In the genomic region with DNA sequence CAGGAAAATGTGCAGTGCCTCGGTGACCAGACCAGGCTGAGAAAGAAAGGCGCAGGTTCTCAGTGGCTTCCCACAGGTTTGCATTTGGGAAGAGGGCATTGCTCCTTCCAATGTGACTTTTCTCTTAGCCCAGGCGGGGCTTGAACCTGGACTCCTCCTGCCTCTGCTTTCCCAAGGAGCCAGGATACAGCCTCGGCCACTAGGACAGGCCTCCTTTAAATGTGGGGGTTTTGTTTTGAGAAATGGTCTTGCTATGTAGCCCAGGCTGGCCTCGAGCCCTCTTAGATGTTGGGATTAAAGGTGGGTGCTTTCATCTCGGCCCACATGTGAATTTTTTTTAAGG, we compare ENCODE assay signal across 8 mouse cellular contexts. TPM values are rescaled to one million over a fixed set of nuclear protein-coding genes. Genes with fewer than 3 reads are reported as not detected.
DNase-seq lines count a peak whose midpoint lies in the region; ATAC-seq and TF ChIP-seq lines count a peak whose summit lies in the region.

No protein-coding gene starts in this region.

- peak overlapping the region; percentile 90 for H3K9ac ChIP-seq in lung, embryonic 16.5 days (ENCODE audit: low read length)
- H3K9ac ChIP-seq in limb, embryonic 11.5 days (ENCODE audit: low read length): peak overlapping the region; percentile 93

- H3K4me1 ChIP-seq in lung, embryonic 16.5 days (replicated peaks; ENCODE audit: control insufficient read depth, insufficient read depth, low read length): peaks cover 11% of the 10 kb centered on the region
- peaks cover 46% of the 10 kb centered on the region for H3K4me1 ChIP-seq in erythroblast, embryonic 14.5 days (ENCODE audit: control insufficient read depth)
- peaks cover 6% of the 10 kb centered on the region for H3K4me1 ChIP-seq in limb, embryonic 11.5 days (ENCODE audit: control insufficient read depth, insufficient read depth, low read length)
- no peaks in the 10 kb centered on the region for H3K4me1 ChIP-seq in olfactory bulb, adult 2 months (ENCODE audit: control insufficient read depth, insufficient read depth, low read length)

- no peak for TF ChIP-seq CTCF in olfactory bulb, adult 2 months (IDR thresholded peaks at IDR 0.05; ENCODE audit: insufficient read depth, low read depth, low read length)

- ATAC-seq in lung, embryonic 16.5 days (ENCODE audit: low read depth): no peak; the same call in 1 of the 2 replicates
- no peak for ATAC-seq in limb, embryonic 11.5 days (ENCODE audit: insufficient number of reproducible peaks, low FRiP score, low TSS enrichment, low read depth)
- no peak for ATAC-seq in activated CD4-positive, CD25-positive, alpha-beta regulatory T cell, adult 4 months

- no peaks in the 10 kb centered on the region for H3K27me3 ChIP-seq in lung, embryonic 16.5 days (ENCODE audit: control insufficient read depth, insufficient read depth, low read depth, low read length)
- no peaks in the 10 kb centered on the region for H3K27me3 ChIP-seq in erythroblast, embryonic 14.5 days (ENCODE audit: control insufficient read depth)
- no peaks in the 10 kb centered on the region for H3K27me3 ChIP-seq in limb, embryonic 11.5 days (ENCODE audit: control insufficient read depth, insufficient read depth, low read length)

- peak overlapping the region; percentile 91 for H3K4me3 ChIP-seq in lung, embryonic 16.5 days (ENCODE audit: low read length)
- peak overlapping the region; percentile 77 for H3K4me3 ChIP-seq in erythroblast, embryonic 14.5 days (replicated peaks)
- H3K4me3 ChIP-seq in limb, embryonic 11.5 days (ENCODE audit: low read depth, low read length): peak overlapping the region; percentile 85
- peak overlapping the region; percentile 83 for H3K4me3 ChIP-seq in olfactory bulb, adult 2 months (ENCODE audit: insufficient read depth, low read depth, low read length)

- no peak for DNase-seq in lung, adult 18-20 months
- no peak for DNase-seq in limb, embryonic 11.5 days (ENCODE audit: low spot score)
- DNase-seq in adipocyte (ENCODE audit: low spot score): no peak
- no peak for DNase-seq in layer of hippocampus, postnatal 36 days

- 2% methylated on average over 6 of the region's 6 CpGs for WGBS in lung, embryonic 16.5 days
- WGBS in limb, embryonic 11.5 days: 8% methylated on average over 6 of the region's 6 CpGs
- 4% methylated on average over 6 of the region's 6 CpGs for WGBS in olfactory bulb, adult 2 months

- H3K36me3 ChIP-seq in lung, embryonic 16.5 days (ENCODE audit: control insufficient read depth, insufficient read depth, low read length): peaks cover 10% of the 10 kb centered on the region
- H3K36me3 ChIP-seq in erythroblast, embryonic 14.5 days (ENCODE audit: control insufficient read depth): peaks cover 65% of the 10 kb centered on the region
- peaks cover 5% of the 10 kb centered on the region; the same call in 1 of the 2 replicates for H3K36me3 ChIP-seq in limb, embryonic 11.5 days (ENCODE audit: control insufficient read depth, insufficient read depth, low read length)

- H3K9me3 ChIP-seq in lung, embryonic 16.5 days (ENCODE audit: control insufficient read depth, low read length): no peaks in the 10 kb centered on the region
- peaks cover 3% of the 10 kb centered on the region for H3K9me3 ChIP-seq in erythroblast, embryonic 14.5 days (ENCODE audit: control insufficient read depth, low read length)
- no peaks in the 10 kb centered on the region for H3K9me3 ChIP-seq in limb, embryonic 11.5 days (ENCODE audit: control insufficient read depth, low read length)

- peak overlapping the region; percentile 74 for H3K4me2 ChIP-seq in lung, embryonic 16.5 days (ENCODE audit: low read depth, low read length)
- peak overlapping the region; percentile 59 for H3K4me2 ChIP-seq in limb, embryonic 11.5 days (ENCODE audit: low read depth, severe bottlenecking)

- peak overlapping the region; percentile 94 for H3K27ac ChIP-seq in lung, embryonic 16.5 days (ENCODE audit: low read length)
- H3K27ac ChIP-seq in limb, embryonic 11.5 days (replicated peaks; ENCODE audit: low read depth, low read length): peak overlapping the region; percentile 83
- H3K27ac ChIP-seq in olfactory bulb, adult 2 months (ENCODE audit: insufficient read depth, low read depth, low read length): no peak overlapping the region

- TF ChIP-seq POLR2A in olfactory bulb, adult 2 months (IDR thresholded peaks at IDR 0.05; ENCODE audit: insufficient read depth, low read depth, low read length): no peak

RNA-seq across cellular contexts. Expression of a gene that starts 0.5 kb away (rescaled TPM):
- polyA plus RNA-seq in lung, embryonic 16.5 days (2015; fragmentation: Nextera tagmentation; extraction: Ambion mirVana): 72.6 and 72.7 TPM in 2 replicates
- 1.8 and 2.4 TPM in 2 replicates for polyA plus RNA-seq in erythroblast, embryonic 14.5 days (2012)
- 69.7 and 78.6 TPM in 2 replicates for polyA plus RNA-seq in limb, embryonic 11.5 days (2014; fragmentation: Nextera tagmentation; extraction: Ambion mirVana)
- not detected in 2 replicates for polyA plus RNA-seq in olfactory bulb, adult 2 months (2012; ENCODE audit: insufficient read depth, insufficient read length, low replicate concordance, missing spikeins)
- 10 to 100 TPM; 66.3 to 74.8 TPM for polyA plus RNA-seq in activated CD4-positive, CD25-positive, alpha-beta regulatory T cell, adult 4 months (2017; shearing (Covaris generic))
- total RNA-seq in layer of hippocampus, postnatal 36 days (2021): 10 to 100 TPM; 21.6 to 21.7 TPM

RNA-seq across cellular contexts. Expression of a gene that starts 0.7 kb away (rescaled TPM):
- polyA plus RNA-seq in lung, embryonic 16.5 days (2015; fragmentation: Nextera tagmentation; extraction: Ambion mirVana): 26.0 and 27.4 TPM in 2 replicates
- polyA plus RNA-seq in erythroblast, embryonic 14.5 days (2012): 5.3 and 6.1 TPM in 2 replicates
- polyA plus RNA-seq in limb, embryonic 11.5 days (2014; fragmentation: Nextera tagmentation; extraction: Ambion mirVana): 59.7 and 59.9 TPM in 2 replicates
- not detected in 2 replicates for polyA plus RNA-seq in olfactory bulb, adult 2 months (2012; ENCODE audit: insufficient read depth, insufficient read length, low replicate concordance, missing spikeins)
- polyA plus RNA-seq in activated CD4-positive, CD25-positive, alpha-beta regulatory T cell, adult 4 months (2017; shearing (Covaris generic)): 100 to 1,000 TPM; 124 to 145 TPM
- total RNA-seq in layer of hippocampus, postnatal 36 days (2021): 1 to 10 TPM; 6.1 to 6.7 TPM

RNA-seq across cellular contexts. Expression of a gene that starts 22.6 kb away (rescaled TPM):
- 132 and 133 TPM in 2 replicates for polyA plus RNA-seq in lung, embryonic 16.5 days (2015; fragmentation: Nextera tagmentation; extraction: Ambion mirVana)
- polyA plus RNA-seq in erythroblast, embryonic 14.5 days (2012): 25.9 and 28.1 TPM in 2 replicates
- polyA plus RNA-seq in limb, embryonic 11.5 days (2014; fragmentation: Nextera tagmentation; extraction: Ambion mirVana): 143 and 157 TPM in 2 replicates
- not detected in 2 replicates for polyA plus RNA-seq in olfactory bulb, adult 2 months (2012; ENCODE audit: insufficient read depth, insufficient read length, low replicate concordance, missing spikeins)
- 10 to 100 TPM; 66.0 to 72.3 TPM for polyA plus RNA-seq in activated CD4-positive, CD25-positive, alpha-beta regulatory T cell, adult 4 months (2017; shearing (Covaris generic))
- total RNA-seq in layer of hippocampus, postnatal 36 days (2021): 10 to 100 TPM; 51.1 to 55.5 TPM

Comparison
In these comparisons a context has a peak if more than half of its experiments do, and no peak if none do; other contexts are left out.
1. RNA of a gene that starts 0.5 kb away (polyA plus RNA-seq): not detected in olfactory bulb, adult 2 months, 66.3 to 74.8 TPM in activated CD4-positive, CD25-positive, alpha-beta regulatory T cell, adult 4 months, 72.6 to 72.7 TPM in lung, embryonic 16.5 days and 69.7 to 78.6 TPM in limb, embryonic 11.5 days; 1.8 to 2.4 TPM in erythroblast, embryonic 14.5 days; every median in the first group is over 10 times any median in the second.
2. RNA of a gene that starts 22.6 kb away (polyA plus RNA-seq): 143 to 157 TPM in limb, embryonic 11.5 days, 132 to 133 TPM in lung, embryonic 16.5 days, 66.0 to 72.3 TPM in activated CD4-positive, CD25-positive, alpha-beta regulatory T cell, adult 4 months and 25.9 to 28.1 TPM in erythroblast, embryonic 14.5 days; not detected in olfactory bulb, adult 2 months; every median in the first group is over 10 times any median in the second.
3. Peak in every context shown above with its lines, with median percentiles within 50 percentile points of each other: H3K4me3 ChIP-seq.